Mouse (Mus musculus): Measurements from ENCODE around the gene Srgap3. TPM values are rescaled to one million over a fixed set of nuclear protein-coding genes. Genes with fewer than 3 reads are reported as not detected.
A peak's percentile ranks its signal among the peaks of the same experiment; 100 is the strongest.
"Not testable (repeated sequence)": the region's sequence is repeated elsewhere in the genome, so short reads cannot be mapped to it uniquely, and the experiment has no call there.

The Srgap3 gene
- total RNA-seq, 2 experiments from 2014 or later = 254 to 257 TPM

DNA sequence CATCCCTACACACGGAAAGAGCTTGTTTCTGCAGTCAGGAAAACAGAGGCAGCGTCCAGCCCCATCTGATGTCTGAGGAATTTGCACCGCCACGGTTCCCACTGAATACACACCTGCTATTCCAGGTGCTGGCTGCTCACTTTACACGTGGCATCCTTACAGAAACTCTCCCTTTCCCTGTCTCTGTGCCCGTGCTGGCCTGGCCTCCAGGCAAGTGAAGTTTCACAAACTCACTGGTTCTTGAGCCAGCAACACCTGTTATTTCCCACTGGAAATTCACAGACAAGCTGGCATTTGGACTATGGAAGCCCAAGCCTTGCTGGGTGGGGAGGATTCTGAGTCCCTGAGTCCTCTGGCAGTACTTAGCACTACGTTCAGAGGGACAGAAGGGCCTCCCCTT is 84.6 kb downstream of the Srgap3 start:
- no peak for DNase-seq (ENCODE audit: low spot score in 2 of 2)

DNA sequence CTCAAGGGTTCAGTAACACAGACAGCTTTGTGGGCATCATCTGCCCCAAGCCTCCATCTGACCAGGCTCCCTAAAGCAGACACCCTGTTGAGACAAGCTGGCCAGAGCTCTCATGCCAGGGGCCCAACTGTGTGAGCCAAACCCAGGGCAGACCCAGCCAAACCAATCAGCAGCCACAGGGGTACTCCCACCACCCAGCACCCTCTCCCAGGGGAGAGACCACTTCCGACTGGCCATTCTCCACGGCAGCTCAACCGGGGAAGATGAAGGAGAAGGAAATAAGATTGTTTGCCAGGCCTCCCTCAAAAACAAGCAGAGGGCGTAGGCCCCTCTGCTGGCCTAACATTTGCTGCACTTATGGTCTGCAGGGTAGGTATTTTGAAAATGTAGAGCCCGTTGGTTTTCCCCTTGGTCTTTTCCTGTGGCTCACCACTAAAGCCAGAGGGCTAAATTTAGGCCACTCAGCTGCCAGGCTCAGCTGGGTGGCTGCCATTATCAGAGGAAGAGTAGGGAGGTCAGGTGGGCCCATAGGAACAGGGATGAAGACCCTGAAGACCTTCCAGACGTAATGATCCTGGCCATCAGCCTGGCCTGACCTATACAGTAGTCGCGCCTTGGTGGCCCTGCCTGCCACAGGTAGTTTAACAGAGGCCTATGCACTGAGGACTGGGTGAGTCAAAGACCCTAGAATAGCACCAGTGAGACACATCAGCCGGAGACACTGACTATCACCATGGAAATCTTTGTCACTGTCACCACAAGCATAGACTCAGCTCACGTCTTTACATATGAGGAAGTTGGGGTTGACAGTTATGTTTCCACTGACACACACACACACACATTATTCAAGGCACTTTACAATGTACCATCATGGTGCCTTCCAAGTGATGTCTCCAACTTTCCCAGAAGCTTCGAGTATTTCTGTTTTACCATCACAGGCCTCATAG is 85.4 kb downstream of the Srgap3 start:
- no peak for DNase-seq (ENCODE audit: low spot score in 2 of 2)

DNA sequence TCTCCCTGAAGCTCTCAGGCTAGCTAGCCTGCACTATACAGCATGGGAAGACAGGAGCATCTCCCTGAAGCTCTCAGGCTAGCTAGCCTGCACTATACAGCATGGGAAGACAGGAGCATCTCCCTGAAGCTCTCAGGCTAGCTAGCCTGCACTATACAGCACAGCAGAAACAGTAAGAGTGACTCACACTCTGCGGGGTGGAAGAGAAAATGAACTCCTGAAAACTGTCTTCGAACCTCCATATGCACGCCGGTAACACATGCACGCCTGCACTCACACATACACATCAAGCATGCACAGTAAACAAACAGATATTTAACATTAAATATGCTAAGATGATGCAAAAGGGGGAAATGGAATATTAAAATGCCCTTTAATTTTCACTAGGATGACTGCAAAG is 86.8 kb downstream of the Srgap3 start:
- not testable (repeated sequence) for DNase-seq (ENCODE audit: low spot score in 2 of 2)

DNA sequence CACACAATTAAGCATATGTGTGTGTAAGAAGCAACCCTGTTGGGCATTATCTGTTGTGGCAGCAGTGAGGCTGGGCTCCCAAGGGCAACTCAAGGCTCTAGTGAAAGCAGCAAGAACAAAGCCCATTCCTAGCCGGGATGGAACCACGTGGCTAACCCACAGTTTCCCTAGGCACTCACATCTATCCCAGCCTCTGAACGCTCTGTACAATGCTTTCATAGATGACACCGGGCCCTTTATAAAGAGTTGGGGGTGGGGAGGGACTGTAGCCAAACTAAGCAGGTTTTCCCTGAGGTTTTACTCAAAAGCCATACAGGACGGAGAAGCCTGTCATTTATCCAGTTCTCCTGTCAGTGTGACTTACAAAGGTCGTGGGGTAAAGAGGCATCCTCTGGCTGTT is 90.0 kb downstream of the Srgap3 start:
- DNase-seq (ENCODE audit: low spot score in 2 of 2) = no peak

DNA sequence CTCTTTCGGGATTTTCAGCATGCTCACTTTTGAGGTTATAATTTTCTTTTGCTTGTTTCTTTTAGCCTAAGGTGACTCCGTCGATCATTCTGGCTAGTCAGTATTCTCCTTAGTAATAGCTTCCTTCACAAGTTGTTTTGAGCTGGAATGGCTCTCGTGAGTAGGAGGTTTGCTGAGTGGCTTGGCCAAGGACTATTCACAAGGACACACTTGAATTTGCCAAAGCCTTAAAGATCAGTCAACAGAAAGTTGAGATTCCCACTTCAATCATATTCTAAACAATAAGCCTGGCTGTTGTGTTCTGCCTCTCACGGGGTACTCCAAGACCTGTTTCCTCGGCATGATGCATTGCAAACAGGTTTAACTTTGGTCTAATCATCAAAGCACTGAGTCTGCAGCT is 91.9 kb downstream of the Srgap3 start:
- DNase-seq (ENCODE audit: low spot score in 2 of 2) = no peak

DNA sequence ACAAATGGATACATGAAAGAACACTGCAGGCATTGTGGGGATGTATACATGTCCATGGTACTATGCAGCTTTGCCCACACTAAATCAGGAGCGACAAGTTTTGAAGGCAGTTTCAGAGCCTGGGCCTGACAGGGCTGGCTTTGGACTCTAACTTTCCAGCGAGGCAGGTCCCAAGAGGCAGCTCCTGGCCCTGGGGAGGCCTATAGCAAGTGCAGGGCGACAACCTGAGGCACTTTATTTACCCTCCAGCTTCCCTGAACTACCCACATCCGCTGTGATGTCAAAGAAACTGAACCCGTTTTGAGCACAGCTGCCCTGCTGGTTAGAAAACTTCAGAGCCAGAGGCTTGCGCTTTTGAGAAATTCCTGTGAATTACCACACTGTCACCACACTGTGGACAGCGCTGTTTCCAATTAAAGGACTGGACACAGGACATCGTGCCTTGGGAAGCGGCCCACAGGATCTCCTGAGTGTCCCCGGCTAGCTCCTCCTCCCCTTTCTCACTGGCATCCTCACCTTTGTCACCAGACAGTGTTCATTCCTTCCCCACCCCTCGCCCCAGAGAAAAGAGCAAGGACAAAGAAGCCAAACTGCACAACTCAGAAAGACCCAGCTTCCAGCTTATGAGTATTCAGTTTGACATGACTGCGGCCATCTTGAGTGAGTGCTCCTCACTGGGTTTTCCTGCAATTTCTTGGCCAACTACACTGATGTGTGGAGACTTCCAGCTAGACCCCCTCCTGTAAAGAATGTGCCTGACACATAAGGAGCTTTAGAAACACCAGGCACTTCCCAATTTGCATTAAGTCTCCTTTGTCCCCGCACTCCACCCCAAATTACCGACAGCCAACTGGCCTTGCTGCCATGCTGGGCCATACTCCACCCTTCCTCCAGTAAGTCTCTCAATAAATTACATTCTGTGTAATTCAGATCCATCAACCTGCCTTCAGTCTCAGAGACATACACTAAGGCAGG is 94.5 kb downstream of the Srgap3 start:
- no peak for DNase-seq (ENCODE audit: low spot score in 2 of 2)

DNA sequence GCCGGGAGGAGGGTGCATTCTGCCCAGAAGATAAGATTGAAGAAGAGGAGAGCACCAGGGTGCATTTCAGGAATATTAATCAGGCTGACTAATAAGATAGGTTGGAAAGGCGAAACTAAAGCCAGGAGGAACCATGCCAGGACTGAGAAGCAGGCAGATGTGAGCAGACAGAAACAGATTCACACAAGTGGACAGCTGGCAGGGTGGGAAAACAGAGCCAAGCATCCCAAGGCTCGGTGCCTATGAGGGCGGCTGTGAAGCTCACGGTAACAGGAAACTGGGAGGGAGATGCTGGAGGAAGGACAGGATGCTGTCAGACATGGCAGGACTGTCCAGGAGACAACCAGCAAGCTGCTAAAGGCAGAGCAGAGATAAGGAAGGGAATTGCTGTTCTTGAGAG is 96.3 kb downstream of the Srgap3 start:
- DNase-seq (ENCODE audit: low spot score in 2 of 2) = peak in 1 of 2 experiments; percentile 42

DNA sequence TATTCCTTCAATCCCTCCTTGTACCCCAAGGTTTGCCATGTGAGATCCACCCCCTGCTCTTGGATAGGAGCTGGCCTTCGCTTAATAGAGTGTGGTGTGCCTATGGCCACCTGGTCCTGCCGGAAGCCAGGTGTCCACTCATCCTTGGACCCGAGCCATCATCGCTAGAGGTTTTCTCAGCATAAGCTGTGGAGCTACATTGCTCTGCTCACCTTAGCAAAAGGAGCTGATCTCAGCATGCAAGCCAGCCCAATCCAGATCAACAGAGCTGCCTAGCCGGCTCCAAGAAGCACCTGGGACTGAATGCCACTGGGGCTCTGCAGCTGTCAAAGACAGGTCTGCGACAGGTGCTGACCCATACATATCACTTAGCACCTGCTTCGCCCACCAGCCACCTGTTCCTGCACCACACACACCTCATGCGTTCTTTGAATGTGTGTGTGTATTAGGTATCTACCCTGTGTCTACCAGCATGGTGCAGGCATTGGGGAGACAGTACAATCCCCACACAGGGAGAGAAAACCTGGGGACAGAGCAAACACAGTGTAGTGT is 98.4 kb downstream of the Srgap3 start:
- DNase-seq (ENCODE audit: low spot score in 2 of 2) = no peak

DNA sequence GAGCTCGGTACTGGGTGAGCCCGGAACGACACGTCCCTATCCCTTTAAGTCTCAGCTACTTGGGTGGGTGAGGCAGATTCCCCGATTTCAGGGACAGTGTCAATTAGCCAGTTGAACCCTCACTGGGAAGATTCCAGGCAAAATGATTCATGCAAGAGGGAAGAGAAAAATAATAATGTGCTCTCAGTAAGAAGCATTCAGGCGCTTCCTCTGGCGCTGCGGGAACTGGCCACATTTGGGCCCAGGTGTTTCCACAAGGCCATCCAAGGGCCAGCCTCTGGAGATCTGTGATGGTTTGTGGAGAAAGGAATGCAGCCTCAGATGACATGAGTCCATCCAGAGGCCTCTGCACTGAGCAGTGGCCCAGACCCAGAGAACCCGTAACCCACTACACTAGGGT is 100.2 kb downstream of the Srgap3 start:
- DNase-seq (ENCODE audit: low spot score in 2 of 2) = no peak

DNA sequence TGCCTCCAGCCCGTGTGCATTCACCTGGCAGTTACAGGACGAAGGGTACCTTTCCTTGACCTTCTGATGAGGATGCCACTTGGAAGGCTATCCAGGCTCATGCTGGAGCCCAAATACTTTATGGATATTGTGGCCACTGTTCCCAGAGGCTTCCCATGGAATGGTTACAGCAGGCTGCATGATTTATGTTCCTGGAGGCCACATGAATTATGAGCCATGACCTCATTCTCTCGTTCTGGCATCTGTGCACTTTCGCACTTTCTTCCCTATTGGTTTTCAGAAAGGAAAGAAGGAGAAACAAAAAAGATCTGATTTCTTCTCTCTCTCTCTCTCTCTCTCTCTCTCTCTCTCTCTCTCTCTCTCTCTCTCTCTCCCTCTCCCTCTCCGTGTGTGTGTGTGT is 104.6 kb downstream of the Srgap3 start:
- no peak for DNase-seq (ENCODE audit: low spot score in 2 of 2)

DNA sequence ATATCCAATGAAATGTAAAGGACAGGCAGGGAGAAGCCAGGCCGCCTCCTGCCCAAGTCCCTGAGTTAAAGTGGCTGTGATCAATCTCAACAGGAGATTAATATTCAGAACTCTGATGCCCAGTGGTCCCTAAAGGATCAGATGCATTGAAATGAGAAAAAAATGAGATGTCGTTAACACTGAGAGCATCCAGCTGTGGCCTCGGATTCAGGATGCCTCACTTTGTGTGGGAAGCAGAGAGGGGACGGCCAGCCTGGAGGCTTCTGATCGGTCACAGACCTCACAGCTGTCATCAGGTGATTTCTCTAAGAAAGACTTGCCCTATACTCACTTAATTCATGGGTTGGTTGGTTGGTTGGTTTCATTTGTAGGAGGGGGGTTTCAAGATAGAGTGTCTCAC is 106.7 kb downstream of the Srgap3 start:
- no peak for DNase-seq (ENCODE audit: low spot score in 2 of 2)

DNA sequence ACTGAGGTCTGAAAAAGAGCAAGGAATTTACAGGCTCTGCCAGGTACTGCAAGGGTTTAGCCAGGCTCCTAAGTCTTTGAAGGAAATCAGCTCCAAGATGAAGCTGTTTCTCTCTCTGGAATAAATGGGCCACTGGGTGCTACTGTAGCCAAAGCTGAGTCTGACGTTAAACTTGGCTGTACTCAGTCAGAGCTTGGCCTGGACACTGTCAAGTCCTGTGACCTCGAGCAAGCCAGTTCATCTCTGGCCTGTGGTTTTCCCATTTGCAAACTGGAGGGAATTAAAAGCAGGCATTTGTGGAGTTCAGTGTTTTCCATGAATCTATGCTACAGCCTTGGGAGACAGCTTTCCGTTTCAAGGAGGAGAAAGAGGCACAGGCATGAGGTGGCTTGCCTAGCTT is 107.7 kb downstream of the Srgap3 start:
- DNase-seq (ENCODE audit: low spot score in 2 of 2) = peak in 1 of 2 experiments; percentile 40

DNA sequence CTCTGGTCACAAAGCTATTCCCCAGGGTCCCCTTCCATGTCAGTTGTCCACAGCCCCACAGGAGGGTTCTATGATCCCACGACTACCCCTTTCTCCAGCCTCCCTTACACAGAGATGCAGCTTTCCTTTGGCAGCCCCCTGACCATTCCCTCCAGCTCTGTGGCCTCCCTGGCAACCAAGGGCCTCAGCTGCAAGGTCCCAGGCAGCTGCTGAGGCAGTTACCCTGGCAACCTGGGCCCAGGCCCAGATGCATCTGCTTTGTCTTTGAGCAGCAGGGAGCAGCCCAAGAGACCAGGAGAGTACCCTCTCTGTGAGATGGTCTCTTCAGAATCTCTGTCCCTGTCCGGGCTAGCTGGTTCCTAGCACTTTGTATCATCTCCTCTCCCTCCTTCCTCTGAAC is 108.2 kb downstream of the Srgap3 start:
- DNase-seq (ENCODE audit: low spot score in 2 of 2) = peak; percentile 71 to 86

DNA sequence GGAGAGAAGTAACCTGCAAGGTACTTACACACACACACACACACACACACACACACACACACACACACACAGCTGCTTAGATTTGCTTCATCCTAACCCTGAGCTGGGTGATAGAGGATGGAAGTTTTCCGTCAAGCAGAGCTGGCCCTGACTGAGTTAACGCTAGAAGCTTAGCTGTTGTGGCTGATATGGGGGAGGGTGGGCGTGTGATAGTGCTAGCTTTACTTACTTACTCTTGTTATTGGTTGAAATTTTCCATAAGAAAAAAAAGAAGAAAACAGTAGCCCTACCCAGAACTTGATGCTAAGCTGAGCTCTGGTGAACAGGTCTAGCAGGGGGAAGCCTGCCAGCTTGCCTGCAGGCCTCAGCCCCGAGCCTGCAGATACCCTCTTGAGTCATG is 110.4 kb downstream of the Srgap3 start:
- DNase-seq (ENCODE audit: low spot score in 2 of 2) = no peak

DNA sequence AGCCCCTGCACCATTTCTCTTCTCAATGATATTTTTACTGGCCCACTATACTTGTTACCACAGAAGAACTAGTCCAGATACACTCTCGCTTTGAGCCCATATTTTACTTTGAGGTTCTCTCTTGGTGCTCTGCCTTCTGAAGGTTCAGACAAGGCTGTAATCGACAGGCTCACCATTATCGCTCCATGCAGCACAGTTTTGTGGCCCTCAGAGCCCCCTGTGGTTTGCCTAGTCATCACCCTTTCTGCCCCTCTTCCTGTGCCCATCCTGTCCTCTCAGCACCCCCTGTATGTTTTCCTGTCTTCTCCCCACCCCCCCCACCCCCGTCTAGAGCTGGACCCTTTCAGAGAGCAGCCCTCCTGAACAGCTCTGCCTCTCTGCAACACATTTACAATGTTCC is 111.7 kb downstream of the Srgap3 start:
- DNase-seq (ENCODE audit: low spot score in 2 of 2) = no peak

DNA sequence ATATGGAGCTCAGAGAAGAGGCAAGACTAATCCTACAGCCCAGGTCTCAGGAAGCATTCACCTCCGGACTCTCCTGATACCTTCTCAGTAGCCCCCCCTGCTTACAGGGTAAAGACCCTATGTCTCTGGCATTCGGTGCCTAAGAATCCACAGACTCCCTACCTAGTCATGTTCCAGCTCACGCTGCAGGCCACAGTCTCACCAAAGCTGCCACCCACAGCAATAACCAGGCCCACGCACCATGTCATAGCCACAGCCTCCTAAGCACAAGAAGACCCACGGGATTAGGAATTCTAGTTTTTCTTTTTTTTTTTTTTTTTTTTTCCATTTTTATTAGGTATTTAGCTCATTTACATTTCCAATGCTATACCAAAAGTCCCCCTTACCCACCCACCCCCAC is 112.6 kb downstream of the Srgap3 start:
- DNase-seq (ENCODE audit: low spot score in 2 of 2) = no peak

DNA sequence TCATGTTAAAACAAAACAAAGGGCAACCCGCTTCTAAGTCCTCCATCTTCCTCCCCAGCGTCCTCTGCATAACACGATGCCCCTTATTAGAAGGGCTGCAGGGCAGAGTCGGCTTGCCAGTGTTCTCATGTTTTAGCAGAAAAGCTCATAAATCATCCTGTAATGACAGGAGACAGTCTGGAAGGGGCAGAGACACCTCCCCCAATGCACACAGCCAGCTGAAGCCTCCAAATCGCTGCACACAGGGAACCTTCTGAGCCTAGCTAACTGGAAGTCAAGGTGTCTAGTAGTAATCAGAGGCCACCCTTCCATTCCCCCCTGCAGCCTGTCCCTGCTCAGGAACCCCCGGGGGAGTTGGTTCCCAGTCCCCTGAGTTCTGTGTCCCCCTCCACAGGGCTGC is 113.3 kb downstream of the Srgap3 start:
- no peak for DNase-seq (ENCODE audit: low spot score in 2 of 2)

DNA sequence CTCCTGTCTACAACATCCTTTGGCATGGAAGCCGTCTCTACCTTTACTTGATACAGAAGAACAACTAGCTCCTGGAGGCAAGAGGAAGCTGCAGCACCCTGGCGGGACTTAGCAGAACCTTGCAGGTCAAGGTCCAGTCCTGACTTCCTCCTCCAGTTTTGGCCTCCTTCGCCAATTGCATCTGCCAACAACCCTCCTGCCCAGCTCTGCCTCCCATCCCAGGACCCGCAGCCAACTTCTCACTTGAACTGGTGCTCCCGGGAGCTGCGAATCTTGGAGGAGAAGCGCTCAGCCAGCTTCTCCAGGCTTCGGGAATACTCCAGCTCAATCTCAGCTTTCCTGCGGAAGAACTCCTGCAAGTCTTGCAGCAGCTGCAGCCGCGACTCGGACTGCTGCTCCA is 117.9 kb downstream of the Srgap3 start:
- peak in 1 of 2 experiments; percentile 38 for DNase-seq (ENCODE audit: low spot score in 2 of 2)

DNA sequence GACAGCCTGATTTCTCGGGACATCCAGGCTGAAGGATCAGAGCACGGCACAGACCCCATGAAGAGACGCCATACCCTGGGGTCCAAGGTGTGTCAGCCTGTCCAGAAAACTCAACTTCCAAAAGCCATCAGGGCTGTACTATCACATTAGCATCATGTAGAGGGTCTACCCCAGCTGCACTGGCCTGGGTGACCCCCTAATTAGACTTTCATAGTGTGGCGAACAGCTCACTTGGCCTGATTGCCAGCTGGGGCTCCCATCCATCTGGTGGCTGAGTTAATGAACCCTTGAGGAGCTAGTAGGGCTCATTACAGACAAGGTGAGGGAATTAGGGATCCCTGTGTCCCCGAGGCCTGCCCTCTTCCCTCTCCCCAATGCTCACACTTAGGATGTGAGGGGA is 118.6 kb downstream of the Srgap3 start:
- DNase-seq (ENCODE audit: low spot score in 2 of 2) = no peak

DNA sequence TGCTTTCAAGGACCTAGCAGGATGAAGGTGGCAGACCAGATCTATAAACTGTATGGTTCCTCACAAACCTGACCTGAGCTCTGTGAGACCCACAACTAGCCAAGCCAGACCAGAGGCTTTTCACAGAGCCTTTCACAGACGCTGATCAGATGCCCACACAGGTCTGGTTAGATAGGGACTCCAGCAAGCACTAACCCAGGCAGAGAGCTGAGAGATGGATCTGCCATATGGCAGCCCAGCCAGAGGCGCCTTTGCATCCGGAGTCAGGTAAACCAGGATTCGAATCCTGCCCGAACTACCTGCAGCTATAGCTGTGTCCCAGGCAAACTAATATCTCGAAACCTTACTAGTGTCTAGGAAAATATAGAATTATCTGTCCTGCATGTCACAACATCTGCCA is 121.4 kb downstream of the Srgap3 start:
- DNase-seq (ENCODE audit: low spot score in 2 of 2) = no peak

DNA sequence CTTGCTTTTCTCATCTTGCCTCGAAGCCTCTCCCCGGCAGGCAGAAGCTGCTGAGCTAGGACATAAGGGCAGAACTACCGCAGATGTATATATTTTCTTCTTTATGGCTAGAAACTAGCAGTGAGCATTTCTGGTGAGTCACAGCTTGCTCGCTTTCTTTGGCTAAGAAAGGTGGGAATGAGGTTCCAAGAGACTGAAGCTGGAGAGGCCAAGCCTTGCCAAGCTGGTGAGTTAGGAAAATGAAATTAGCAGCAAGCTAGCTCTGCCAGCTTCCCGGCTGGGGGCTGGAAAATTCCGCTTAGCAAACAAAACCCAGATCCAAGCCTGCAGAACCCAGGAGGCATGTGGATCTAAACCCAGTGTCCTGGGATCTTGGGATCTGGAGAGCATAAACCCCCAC is 124.0 kb downstream of the Srgap3 start:
- DNase-seq (ENCODE audit: low spot score in 2 of 2) = peak; percentile 54 to 82

All from layer of hippocampus, postnatal 14 days (tissue).